Mouse (Mus musculus) hindbrain, embryonic 14.5 days (tissue): ENCODE results near the gene Gm28434. TPM values are rescaled to one million over a fixed set of nuclear protein-coding genes. Genes with fewer than 3 reads are reported as not detected.

ENCODE experiments used
- ATAC-seq: fragments of 200-750 bp; cut with Nextera tagmentation; 2 replicates; pipeline ENCODE4 v1.8.0; 2017; ENCODE audit warnings: moderate number of reproducible peaks, mild to moderate bottlenecking, moderate TSS enrichment, moderate library complexity; ENCODE audit not compliant: low FRiP score
- DNase-seq: peaks from one replicate; pipeline ENCODE4 v3.0.0-alpha.2; 2015; ENCODE audit warnings: low spot score
- H3K27ac ChIP-seq: fragments of 300-500 bp; sonication (generic); 2 replicates; pipeline ENCODE4 v1.5.1; 2014; ENCODE audit warnings: mild to moderate bottlenecking, moderate library complexity
- H3K27me3 ChIP-seq: fragments of 300-500 bp; sonication (generic); 2 replicates; pipeline ENCODE4 v1.6.1; 2014; ENCODE audit warnings: mild to moderate bottlenecking, low read length, mixed read lengths; ENCODE audit not compliant: control insufficient read depth, insufficient read depth
- H3K36me3 ChIP-seq: fragments of 300-500 bp; sonication (generic); replicated peaks from 2 replicates; pipeline ENCODE4 v1.6.1; 2014; ENCODE audit not compliant: control insufficient read depth, insufficient read depth
- H3K4me1 ChIP-seq: fragments of 300-500 bp; sonication (generic); replicated peaks from 2 replicates; pipeline ENCODE4 v1.6.1; 2014; ENCODE audit warnings: antibody characterized with exemption, low read length, mixed read lengths; ENCODE audit not compliant: control insufficient read depth, insufficient read depth
- H3K4me2 ChIP-seq: fragments of 300-500 bp; sonication (generic); replicated peaks from 2 replicates; pipeline ENCODE4 v1.6.1; 2014; ENCODE audit warnings: mild to moderate bottlenecking, moderate library complexity
- H3K4me3 ChIP-seq: fragments of 300-500 bp; sonication (generic); replicated peaks from 2 replicates; pipeline ENCODE4 v1.5.1; 2014; ENCODE audit warnings: mild to moderate bottlenecking, low read length
- H3K9ac ChIP-seq: fragments of 300-500 bp; sonication (generic); 2 replicates; pipeline ENCODE4 v1.6.1; 2014
- H3K9me3 ChIP-seq: fragments of 300-500 bp; sonication (generic); 2 replicates; pipeline ENCODE4 v1.6.1; 2016; ENCODE audit warnings: low read length; ENCODE audit not compliant: control insufficient read depth
- WGBS: fragments of 180-500 bp; shearing (Covaris S2); extraction: QIAGEN DNeasy Blood & Tissue Kit; methylation state at CpG from one replicate; pipeline ENCODE4 v1.1.7; 2014; 5-methylcytosine and 5-hydroxymethylcytosine counted together
- polyA plus RNA-seq: library from polyadenylated mRNA; unstranded; fragments of >200 nt; fragmentation: Nextera tagmentation; extraction: Ambion mirVana; gene quantifications from 2 replicates; pipeline ENCODE4 v1.2.1, GENCODE M21; 2014

Gm28434 gene
- polyA plus RNA-seq: not detected in 2 replicates

DNA sequence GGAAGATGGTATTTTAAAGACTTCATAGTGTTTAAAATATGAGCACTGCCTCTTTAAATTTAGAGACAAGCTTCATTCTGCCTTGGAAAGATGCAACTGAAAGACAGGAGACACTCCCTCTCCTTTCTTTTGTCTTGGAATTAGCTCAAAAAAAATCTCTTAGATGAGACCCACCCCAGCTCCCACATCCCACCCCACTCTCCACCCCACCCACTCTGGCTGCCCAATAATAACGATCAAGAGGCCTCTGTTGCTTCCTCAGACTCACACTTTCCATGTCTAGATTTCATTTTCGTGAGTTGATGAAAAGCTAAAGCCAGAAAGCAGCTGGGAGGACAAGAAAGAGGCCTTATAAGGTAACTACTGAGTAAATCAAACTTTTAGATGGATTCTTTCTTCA is at the start of gene Gm28434, which contains the start of gene 2310003L06Rik:
Gene Gm28434, plus strand, starts transcription at position 317 of the 400 bp plus-strand sequence.
Gene 2310003L06Rik, plus strand, starts transcription at position 259 of the 400 bp plus-strand sequence.
- Histone ChIP-seq H3K36me3 (no peaks in the 10 kb centered on the region), H3K4me2 (no peak within 1 kb of the TSS), H3K9ac (no peak within 1 kb of the TSS), H3K27ac (no peak within 1 kb of the TSS), H3K27me3 (no peaks in the 10 kb centered on the region), H3K9me3 (no peaks in the 10 kb centered on the region), H3K4me3 (no peak within 1 kb of the TSS), H3K4me1 (no peaks in the 10 kb centered on the region)
- no peak for DNase-seq
- ATAC-seq: no peak
- WGBS: 62% methylated on average over 2 of the region's 2 CpGs

DNA sequence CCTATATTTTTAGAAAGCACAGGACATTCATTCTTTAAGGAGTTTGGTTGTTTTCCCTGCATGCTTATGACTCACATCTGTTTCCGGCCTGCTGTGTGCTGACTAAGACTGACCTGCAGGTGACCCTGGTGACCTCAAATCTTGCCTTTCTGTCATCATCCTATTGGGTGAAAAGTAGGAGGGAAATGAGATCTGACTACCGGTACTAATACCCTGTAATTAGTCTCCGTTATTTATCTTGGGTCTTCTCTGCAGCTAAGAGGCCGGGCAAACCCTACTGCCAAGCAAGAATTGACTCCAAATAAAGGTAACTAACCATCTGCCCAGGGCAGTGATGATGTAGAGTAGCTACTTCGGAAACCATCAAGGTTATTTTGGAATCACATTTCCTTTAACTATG is 43.9 kb upstream of the Gm28434 start, which contains the start of gene Csn3:
Gene Csn3, plus strand, starts transcription at position 208 of the 400 bp plus-strand sequence.
- Histone ChIP-seq H3K27me3 (no peaks in the 10 kb centered on the region), H3K4me3 (no peak within 1 kb of the TSS), H3K9me3 (no peaks in the 10 kb centered on the region), H3K27ac (no peak within 1 kb of the TSS), H3K4me1 (no peaks in the 10 kb centered on the region), H3K9ac (no peak within 1 kb of the TSS), H3K36me3 (no peaks in the 10 kb centered on the region), H3K4me2 (no peak within 1 kb of the TSS)
- ATAC-seq (no peak), DNase-seq (no peak)
- 56% methylated on average over 5 of the region's 5 CpGs for WGBS

GRCm38 (mm10) chr5:87931603-87932002 is 37.7 kb upstream of the Gm28434 start:
- no peaks in the 10 kb centered on the region for H3K36me3 ChIP-seq
- no peak overlapping the region for H3K9ac ChIP-seq
- no peak overlapping the region for H3K4me3 ChIP-seq
- H3K9me3 ChIP-seq: no peaks in the 10 kb centered on the region
- H3K4me1 ChIP-seq: no peaks in the 10 kb centered on the region
- no peaks in the 10 kb centered on the region for H3K27me3 ChIP-seq
- H3K4me2 ChIP-seq: no peak overlapping the region
- 67% methylated on average over 1 of the region's 1 CpGs for WGBS
- no peak for ATAC-seq
- H3K27ac ChIP-seq: no peak overlapping the region
- DNase-seq: no peak

- Histone ChIP-seq H3K27ac (no peak overlapping the region), H3K36me3 (no peaks in the 10 kb centered on the region), H3K4me2 (no peak overlapping the region), H3K9me3 (no peaks in the 10 kb centered on the region), H3K4me3 (no peak overlapping the region), H3K9ac (no peak overlapping the region), H3K27me3 (no peaks in the 10 kb centered on the region), H3K4me1 (no peaks in the 10 kb centered on the region)
- no peak for ATAC-seq
- DNase-seq: peak; percentile 63
- 52% methylated on average over 3 of the region's 3 CpGs for WGBS
Measured at GRCm38 (mm10) chr5:87940752-87941151, 28.6 kb upstream of the Gm28434 start.

GRCm38 (mm10) chr5:87942515-87942914 is 26.8 kb upstream of the Gm28434 start:
- DNase-seq (no peak), ATAC-seq (no peak)
- Histone ChIP-seq H3K36me3 (no peaks in the 10 kb centered on the region), H3K4me2 (no peak overlapping the region), H3K27ac (no peak overlapping the region), H3K9ac (no peak overlapping the region), H3K4me1 (no peaks in the 10 kb centered on the region), H3K4me3 (no peak overlapping the region), H3K9me3 (no peaks in the 10 kb centered on the region), H3K27me3 (no peaks in the 10 kb centered on the region)

- ATAC-seq: no peak
- H3K4me1 ChIP-seq: no peaks in the 10 kb centered on the region
- no peaks in the 10 kb centered on the region for H3K27me3 ChIP-seq
Measured at GRCm38 (mm10) chr5:87951836-87952235, 17.5 kb upstream of the Gm28434 start.

GRCm38 (mm10) chr5:87979139-87979538 is 9.8 kb downstream of the Gm28434 start, which contains the start of gene Cabs1:
Gene Cabs1, plus strand, starts transcription at chr5:87979439.
- Histone ChIP-seq H3K4me1 (no peaks in the 10 kb centered on the region), H3K9me3 (no peaks in the 10 kb centered on the region), H3K4me2 (no peak within 1 kb of the TSS), H3K9ac (no peak within 1 kb of the TSS), H3K27me3 (no peaks in the 10 kb centered on the region), H3K27ac (no peak within 1 kb of the TSS), H3K4me3 (no peak within 1 kb of the TSS), H3K36me3 (no peaks in the 10 kb centered on the region)
- no peak for ATAC-seq
- no peak for DNase-seq
- 91% methylated on average over 3 of the region's 3 CpGs for WGBS

More at GRCm38 (mm10) chr5:87951836-87952235, 17.5 kb upstream of the Gm28434 start:
- no peak overlapping the region for H3K27ac ChIP-seq
- no peak overlapping the region for H3K9ac ChIP-seq
- no peak overlapping the region for H3K4me3 ChIP-seq
- H3K9me3 ChIP-seq: no peaks in the 10 kb centered on the region
- no peaks in the 10 kb centered on the region for H3K36me3 ChIP-seq
- no peak overlapping the region for H3K4me2 ChIP-seq
- no peak for DNase-seq

DNA sequence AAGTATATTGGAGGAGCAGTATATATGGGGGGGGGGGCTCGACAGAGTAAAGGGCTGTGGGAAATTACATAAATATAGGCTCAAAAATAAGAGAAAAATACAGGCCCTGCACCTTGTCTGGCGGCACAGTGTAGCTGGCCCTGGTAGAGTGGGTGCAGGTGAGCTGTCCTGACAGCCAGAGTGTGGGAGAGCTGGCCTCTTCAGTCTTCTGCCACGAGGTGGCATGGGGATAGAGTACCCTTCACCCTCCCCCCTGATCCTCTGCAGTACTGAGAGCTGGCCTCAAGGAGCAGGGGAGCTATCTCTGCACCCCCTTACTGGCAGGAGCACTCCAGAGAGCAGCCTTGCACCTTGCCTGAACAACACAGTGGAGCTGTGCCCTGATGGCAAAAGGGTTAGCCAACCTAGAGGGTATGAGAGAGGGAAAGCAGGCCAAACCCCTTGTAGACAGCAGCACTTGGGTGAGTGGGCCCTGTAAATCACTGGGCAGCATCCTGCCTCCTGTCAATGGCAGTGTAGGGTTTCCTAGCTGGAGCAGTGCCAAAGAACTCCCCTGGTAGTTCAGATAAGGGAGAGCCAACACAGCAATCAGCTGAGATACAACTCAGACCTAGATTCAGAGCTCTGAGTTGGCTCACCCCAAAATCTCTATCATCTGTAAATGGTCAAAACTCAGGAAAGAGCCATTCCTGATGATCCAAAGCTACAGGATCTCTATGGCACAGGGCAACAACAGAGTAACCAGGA is 13.3 kb downstream of the Gm28434 start:
- Histone ChIP-seq H3K27ac (no peak overlapping the region), H3K27me3 (no peaks in the 10 kb centered on the region), H3K36me3 (no peaks in the 10 kb centered on the region), H3K4me2 (no peak overlapping the region), H3K9me3 (no peaks in the 10 kb centered on the region), H3K9ac (no peak overlapping the region), H3K4me3 (no peak overlapping the region), H3K4me1 (no peaks in the 10 kb centered on the region)
- ATAC-seq (peak; percentile 71; the same call in 1 of the 2 replicates), DNase-seq (no peak)
- 58% methylated on average over 3 of the region's 3 CpGs for WGBS

DNA sequence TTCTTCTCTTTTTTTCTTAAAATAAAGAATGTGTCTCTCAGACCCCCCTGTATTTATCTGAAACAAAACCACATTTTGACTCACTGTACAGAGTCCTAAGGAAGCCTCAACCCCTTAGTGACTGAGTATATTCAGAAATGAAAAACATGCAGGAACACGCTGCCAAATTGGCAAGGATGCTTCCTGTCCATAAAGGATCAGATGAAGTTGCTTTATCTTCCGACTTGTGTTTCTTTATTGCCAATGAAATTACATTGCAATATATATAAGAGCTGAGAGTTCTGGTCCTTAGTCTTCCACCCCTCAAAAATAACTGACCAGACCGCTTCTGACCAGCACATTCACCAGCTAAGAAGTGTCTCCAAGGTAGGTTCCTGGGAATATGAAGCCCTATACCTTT is 32.9 kb downstream of the Gm28434 start, which contains the start of gene Smr3a:
Gene Smr3a, plus strand, starts transcription at position 301 of the 400 bp plus-strand sequence.
- no peaks in the 10 kb centered on the region for H3K9me3 ChIP-seq
- H3K27me3 ChIP-seq: no peaks in the 10 kb centered on the region
- ATAC-seq: no peak
- H3K4me3 ChIP-seq: no peak within 1 kb of the TSS
- no peaks in the 10 kb centered on the region for H3K36me3 ChIP-seq
- no peak within 1 kb of the TSS for H3K9ac ChIP-seq
- DNase-seq: no peak
- H3K4me2 ChIP-seq: no peak within 1 kb of the TSS
- H3K4me1 ChIP-seq: no peaks in the 10 kb centered on the region
- WGBS: 95% methylated on average over 3 of the region's 3 CpGs
- no peak within 1 kb of the TSS for H3K27ac ChIP-seq
